ENCODE assay signal across 13 mouse cellular contexts in genomic region chr3:98211301-98212081, GRCm38 (mm10). TPM values are rescaled to one million over a fixed set of nuclear protein-coding genes. Genes with fewer than 3 reads are reported as not detected.
DNase-seq lines count a peak whose midpoint lies in the region; ATAC-seq and TF ChIP-seq lines count a peak whose summit lies in the region.
"Had no signal": no experiment of that assay in that cellular context is flagged by ENCODE, and none has a peak within 500 bp of the region (broad histone marks: within the 10 kb centered on the region; RNA-seq: fewer than 3 reads in every experiment).

No protein-coding gene starts in this region.

- H3K27ac ChIP-seq in forebrain, postnatal 0 days (ENCODE audit: low read depth, low read length) = peak overlapping the region; percentile 60
- H3K27ac ChIP-seq in midbrain, embryonic 16.5 days (ENCODE audit: low read length) = no peak overlapping the region
- H3K27ac ChIP-seq in limb, embryonic 10.5 days = no peak overlapping the region
- no peak overlapping the region for H3K27ac ChIP-seq in intestine, postnatal 0 days (ENCODE audit: low read depth, low read length)
- H3K27ac ChIP-seq: kidney, postnatal 0 days; liver, embryonic 15.5 days had no signal

- ATAC-seq in forebrain, postnatal 0 days = peak; percentile 97
- peak; percentile 72; the same call in 1 of the 2 replicates for ATAC-seq in midbrain, embryonic 16.5 days
- no peak for ATAC-seq in intestine, postnatal 0 days

- H3K4me3 ChIP-seq in forebrain, postnatal 0 days (ENCODE audit: low read depth, low read length) = no peak overlapping the region
- no peak overlapping the region for H3K4me3 ChIP-seq in midbrain, embryonic 16.5 days (ENCODE audit: low read depth, low read length)
- no peak overlapping the region for H3K4me3 ChIP-seq in limb, embryonic 10.5 days
- no peak overlapping the region for H3K4me3 ChIP-seq in intestine, postnatal 0 days (ENCODE audit: low read depth, low read length)
- H3K4me3 ChIP-seq: liver, embryonic 15.5 days; myocyte had no signal

- no peak for TF ChIP-seq CTCF in forebrain, postnatal 0 days (IDR thresholded peaks at IDR 0.05; ENCODE audit: low read depth)
- TF ChIP-seq CTCF in intestine, postnatal 0 days (IDR thresholded peaks at IDR 0.05; ENCODE audit: low read depth) = no peak

- 21% methylated on average over 7 of the region's 7 CpGs for WGBS in forebrain, postnatal 0 days
- 53% methylated on average over 7 of the region's 7 CpGs for WGBS in midbrain, embryonic 16.5 days
- 80% methylated on average over 7 of the region's 7 CpGs for WGBS in limb, embryonic 10.5 days
- WGBS in intestine, postnatal 0 days = 64% methylated on average over 7 of the region's 7 CpGs

- H3K4me1 ChIP-seq in forebrain, postnatal 0 days (ENCODE audit: insufficient read depth) = peaks cover 12% of the 10 kb centered on the region
- peaks cover 2% of the 10 kb centered on the region; the same call in 1 of the 2 replicates for H3K4me1 ChIP-seq in midbrain, embryonic 16.5 days (ENCODE audit: control insufficient read depth, insufficient read depth, low read length)
- H3K4me1 ChIP-seq in limb, embryonic 10.5 days = 0 out of 2 replicates have a peak, but pooled peaks cover 3% of the 10 kb centered on the region
- 0 out of 2 replicates have a peak, but pooled peaks cover 6% of the 10 kb centered on the region for H3K4me1 ChIP-seq in intestine, postnatal 0 days (replicated peaks; ENCODE audit: control insufficient read depth, insufficient read depth, low read length)
- H3K4me1 ChIP-seq: liver, embryonic 15.5 days had no signal

- no peak overlapping the region for H3K9ac ChIP-seq in forebrain, postnatal 0 days
- no peak overlapping the region for H3K9ac ChIP-seq in midbrain, embryonic 16.5 days (ENCODE audit: low read depth, low read length)
- H3K9ac ChIP-seq in intestine, postnatal 0 days (ENCODE audit: low read depth, low read length) = no peak overlapping the region
- H3K9ac ChIP-seq: liver, embryonic 15.5 days had no signal

- peak; percentile 90 for DNase-seq in brain, adult 2 months (ENCODE audit: low read depth, low spot score)
- peak; percentile 78 for DNase-seq in forebrain, postnatal 0 days
- DNase-seq in layer of hippocampus, postnatal 14 days (ENCODE audit: low spot score in 2 of 2) = peak; percentile 52 to 90
- no peak for DNase-seq in adrenal gland, postnatal 10 days
- DNase-seq in limb, embryonic 10.5 days (ENCODE audit: low spot score) = no peak
- no peak for DNase-seq in Muller cell, postnatal 12 days (ENCODE audit: inconsistent ontology term)

- no peak overlapping the region for H3K4me2 ChIP-seq in forebrain, postnatal 0 days (ENCODE audit: low read depth)
- no peak overlapping the region for H3K4me2 ChIP-seq in midbrain, embryonic 16.5 days (ENCODE audit: low read length)
- H3K4me2 ChIP-seq in intestine, postnatal 0 days (replicated peaks; ENCODE audit: low read depth) = no peak overlapping the region
- H3K4me2 ChIP-seq: liver, embryonic 15.5 days had no signal

- H3K9me3 ChIP-seq in forebrain, postnatal 0 days (ENCODE audit: low read length) = no peaks in the 10 kb centered on the region
- H3K9me3 ChIP-seq in midbrain, embryonic 16.5 days (replicated peaks; ENCODE audit: control insufficient read depth, low read length, poor library complexity, severe bottlenecking) = no peaks in the 10 kb centered on the region
- no peaks in the 10 kb centered on the region for H3K9me3 ChIP-seq in limb, embryonic 10.5 days (replicated peaks)
- H3K9me3 ChIP-seq in intestine, postnatal 0 days (ENCODE audit: control insufficient read depth) = no peaks in the 10 kb centered on the region
- H3K9me3 ChIP-seq: liver, embryonic 15.5 days had no signal

- H3K36me3 ChIP-seq in forebrain, postnatal 0 days (ENCODE audit: insufficient read depth) = no peaks in the 10 kb centered on the region
- H3K36me3 ChIP-seq in midbrain, embryonic 16.5 days (ENCODE audit: control insufficient read depth, insufficient read depth, low read length) = no peaks in the 10 kb centered on the region
- no peaks in the 10 kb centered on the region for H3K36me3 ChIP-seq in limb, embryonic 10.5 days
- H3K36me3 ChIP-seq in intestine, postnatal 0 days (ENCODE audit: control insufficient read depth, insufficient read depth) = no peaks in the 10 kb centered on the region
- H3K36me3 ChIP-seq: liver, embryonic 15.5 days had no signal

- no peaks in the 10 kb centered on the region for H3K27me3 ChIP-seq in forebrain, postnatal 0 days (ENCODE audit: insufficient read depth, low read length)
- no peaks in the 10 kb centered on the region for H3K27me3 ChIP-seq in midbrain, embryonic 16.5 days (ENCODE audit: control insufficient read depth, insufficient read depth, low read depth, low read length)
- H3K27me3 ChIP-seq in limb, embryonic 10.5 days (ENCODE audit: low read depth, poor library complexity, severe bottlenecking) = no peaks in the 10 kb centered on the region
- no peaks in the 10 kb centered on the region for H3K27me3 ChIP-seq in intestine, postnatal 0 days (replicated peaks; ENCODE audit: control insufficient read depth, insufficient read depth, low read length)
- H3K27me3 ChIP-seq: liver, embryonic 15.5 days had no signal

RNA-seq across cellular contexts. Expression of gene Reg4, which starts 10.5 kb away (rescaled TPM):
- total RNA-seq in forebrain, postnatal 0 days (2014; rRNA removed) = not detected in 2 replicates
- polyA plus RNA-seq in forebrain, postnatal 0 days (2015; fragmentation: Nextera tagmentation; extraction: Ambion mirVana) = not detected in 2 replicates
- not detected for total RNA-seq in layer of hippocampus, postnatal 14 days (2021)
- not detected in 2 replicates for polyA plus RNA-seq in midbrain, embryonic 16.5 days (2015; fragmentation: Nextera tagmentation; extraction: Ambion mirVana)
- total RNA-seq in adrenal gland, postnatal 10 days (2021) = not detected
- polyA plus RNA-seq in limb, embryonic 10.5 days (2016; fragmentation: Nextera tagmentation; extraction: Ambion mirVana) = not detected in 2 replicates
- 90.6 and 144 TPM in 2 replicates for polyA plus RNA-seq in intestine, postnatal 0 days (2015; fragmentation: Nextera tagmentation; extraction: Ambion mirVana)
- polyA plus RNA-seq: heart, embryonic 16.5 days; liver, embryonic 15.5 days; myocyte had no signal

RNA-seq across cellular contexts. Expression of gene Adam30, which starts 51.1 kb away (rescaled TPM):
- total RNA-seq in forebrain, postnatal 0 days (2014; rRNA removed) = not detected in 2 replicates
- not detected in 2 replicates for polyA plus RNA-seq in forebrain, postnatal 0 days (2015; fragmentation: Nextera tagmentation; extraction: Ambion mirVana)
- total RNA-seq in layer of hippocampus, postnatal 14 days (2021) = not detected
- polyA plus RNA-seq in midbrain, embryonic 16.5 days (2015; fragmentation: Nextera tagmentation; extraction: Ambion mirVana) = not detected in 2 replicates
- total RNA-seq in adrenal gland, postnatal 10 days (2021) = not detected
- not detected in 2 replicates for polyA plus RNA-seq in limb, embryonic 10.5 days (2016; fragmentation: Nextera tagmentation; extraction: Ambion mirVana)
- polyA plus RNA-seq in intestine, postnatal 0 days (2015; fragmentation: Nextera tagmentation; extraction: Ambion mirVana) = not detected in 2 replicates
- polyA plus RNA-seq: heart, embryonic 16.5 days; kidney, postnatal 0 days; liver, embryonic 15.5 days; myocyte; small intestine, adult 2 months had no signal

Comparison
In these comparisons a context has a peak if more than half of its experiments do, and no peak if none do; other contexts are left out.
1. DNase-seq: peak in brain, adult 2 months (single experiment), forebrain, postnatal 0 days (single experiment) and layer of hippocampus, postnatal 14 days (2 of 2); none in adrenal gland, postnatal 10 days (single experiment), limb, embryonic 10.5 days (single experiment) and Muller cell, postnatal 12 days (single experiment).
2. RNA of gene Reg4, which starts 10.5 kb away (polyA plus RNA-seq): 90.6 to 144 TPM in intestine, postnatal 0 days; not detected in forebrain, postnatal 0 days, not detected in midbrain, embryonic 16.5 days and not detected in limb, embryonic 10.5 days; every median in the first group is over 10 times any median in the second.